Mouse (Mus musculus): Measurements from ENCODE around the gene Rab3gap2. TPM values are rescaled to one million over a fixed set of nuclear protein-coding genes. Genes with fewer than 3 reads are reported as not detected.
A peak's percentile ranks its signal among the peaks of the same experiment; 100 is the strongest.

Rab3gap2 gene
- polyA plus RNA-seq, 1 experiment from 2014 or later: 19.3 TPM

MicroRNAs within 50 kb of the gene (microRNA counts, 519-probe panel; counts per million panel counts)
- 4,814 counts per million, percentile 84 among the panel's probes with 10 or more counts for microRNA mmu-miR-194
- 582 counts per million, percentile 70 among the panel's probes with 10 or more counts for microRNA mmu-miR-664

Small RNA genes lying within 50 kb of the gene (microRNA-seq; reads per million reads assigned to microRNA genes)
- gene Mir194-1 (8.8 reads per million, percentile 19 among the genes with 10 or more reads in this experiment), gene Mir215 (6.3 reads per million, percentile 12 among the genes with 10 or more reads in this experiment), gene Mir664 (16.2 reads per million, percentile 28 among the genes with 10 or more reads in this experiment)

Other genes with a start within 250 kb of the Rab3gap2 start
- 0.30 and 0.42 TPM in 2 replicates for gene Mark1, start 204.5 kb upstream of the Rab3gap2 start, polyA plus RNA-seq (2016; fragmentation: Nextera tagmentation; extraction: Ambion mirVana)
- 32.7 and 34.1 TPM in 2 replicates for gene Iars2, start 125.3 kb downstream of the Rab3gap2 start, polyA plus RNA-seq (2016; fragmentation: Nextera tagmentation; extraction: Ambion mirVana)
- gene Bpnt1, start 128.0 kb downstream of the Rab3gap2 start, polyA plus RNA-seq (2016; fragmentation: Nextera tagmentation; extraction: Ambion mirVana): 19.2 and 19.9 TPM in 2 replicates
- 131 and 136 TPM in 2 replicates for gene Eprs, start 158.9 kb downstream of the Rab3gap2 start, polyA plus RNA-seq (2016; fragmentation: Nextera tagmentation; extraction: Ambion mirVana)